Mouse (Mus musculus) cortical plate, adult 2 months (tissue): ENCODE measurements around the gene Pop5.

Experiments
- CTCF ChIP-seq: fragments of 200-500 bp; IDR thresholded peaks from 2 replicates; pipeline ENCODE4 v1.5.1; 2011; ENCODE audit warnings: mild to moderate bottlenecking, control low read depth, low read length; ENCODE audit not compliant: insufficient read depth; ENCODE audit errors: extremely low read depth
- POLR2A ChIP-seq: fragments of 200-500 bp; IDR thresholded peaks from 2 replicates; pipeline ENCODE4 v1.6.1; 2011; ENCODE audit warnings: mild to moderate bottlenecking, low read length, control low read depth; ENCODE audit not compliant: insufficient read depth; ENCODE audit errors: extremely low read depth

GRCm38 (mm10) chr5:115188824-115189223, 46.8 kb upstream of the Pop5 start:
- no peak for TF ChIP-seq POLR2A
- peak; percentile 78 for TF ChIP-seq CTCF
